Mouse (Mus musculus) right cerebral cortex, postnatal 36 days (tissue): ENCODE results near the gene Gsdme.

Experiments
- DNase-seq, 2 experiments: peaks; one replicate each; pipeline ENCODE4 v3.0.0; 2022; ENCODE audit warnings: low spot score in 2 of 2, mixed read lengths in 1 of 2

Gene Gsdme

GRCm38 (mm10) chr6:50189376-50189775 is 74.3 kb downstream of the Gsdme start:
- no peak for DNase-seq

DNA sequence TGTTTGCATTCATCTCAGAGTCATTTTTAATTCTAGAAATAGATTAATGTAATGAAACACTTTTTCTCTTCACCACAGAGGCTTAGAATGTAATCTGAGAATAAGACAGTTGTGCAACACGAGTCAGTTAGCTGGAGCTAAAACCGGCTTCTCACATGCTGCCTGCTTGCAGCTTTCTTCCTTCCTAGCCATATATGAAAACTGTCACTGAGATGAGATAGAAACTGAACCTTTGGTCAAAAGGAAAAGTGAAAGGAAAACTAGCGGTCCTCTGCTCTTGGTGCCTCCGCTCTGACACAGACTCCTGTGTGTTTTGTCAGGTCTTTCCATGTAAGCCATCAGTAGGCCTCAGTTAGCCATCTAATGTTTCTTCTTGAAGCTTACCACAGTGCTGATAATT is 75.7 kb downstream of the Gsdme start:
- DNase-seq = no peak

DNA sequence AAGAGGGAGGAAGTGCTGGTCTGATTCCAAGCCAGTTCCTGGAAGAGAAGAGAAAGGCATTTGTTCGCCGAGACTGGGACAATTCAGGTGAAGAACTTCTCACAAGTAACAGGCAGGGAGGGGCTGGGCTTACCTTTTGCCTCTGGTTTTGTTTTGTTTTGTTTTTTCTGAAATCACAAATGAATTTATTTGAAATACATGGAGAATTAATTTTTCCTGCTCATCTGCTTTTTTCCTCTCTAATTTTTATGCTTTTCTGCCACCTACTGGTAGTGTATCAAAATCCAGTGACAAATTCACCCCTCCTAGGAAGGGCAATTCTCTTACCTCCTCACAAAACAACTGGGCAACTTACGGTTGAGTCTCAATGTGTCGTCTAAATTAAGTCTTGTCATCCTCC is 83.5 kb downstream of the Gsdme start:
- no peak for DNase-seq

GRCm38 (mm10) chr6:50175736-50176135 is 87.9 kb downstream of the Gsdme start:
- no peak for DNase-seq

GRCm38 (mm10) chr6:50169771-50170170 is 93.9 kb downstream of the Gsdme start:
- no peak for DNase-seq

- DNase-seq = no peak
These were observed 94.8 kb downstream of the Gsdme start for GRCm38 (mm10) chr6:50168821-50169220.

DNA sequence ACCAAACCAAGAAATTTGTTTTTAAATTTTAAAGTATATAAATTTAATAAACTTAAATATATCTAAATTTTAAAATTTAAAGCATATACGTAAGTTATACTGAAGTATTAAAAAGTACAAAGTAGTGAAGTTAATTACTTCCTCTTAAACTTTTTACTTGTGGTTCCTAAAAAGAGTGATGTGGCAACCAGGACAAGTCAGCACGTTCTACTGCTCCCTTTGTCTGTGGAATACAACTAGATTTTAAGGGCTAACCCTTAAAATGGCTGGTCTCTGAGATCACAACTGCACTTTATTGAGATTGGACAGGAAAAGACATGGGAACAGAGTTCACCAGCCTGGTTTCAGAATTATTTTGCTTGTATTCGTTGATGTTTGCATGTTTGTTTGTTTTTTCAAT is 100.6 kb downstream of the Gsdme start:
- no peak for DNase-seq

DNA sequence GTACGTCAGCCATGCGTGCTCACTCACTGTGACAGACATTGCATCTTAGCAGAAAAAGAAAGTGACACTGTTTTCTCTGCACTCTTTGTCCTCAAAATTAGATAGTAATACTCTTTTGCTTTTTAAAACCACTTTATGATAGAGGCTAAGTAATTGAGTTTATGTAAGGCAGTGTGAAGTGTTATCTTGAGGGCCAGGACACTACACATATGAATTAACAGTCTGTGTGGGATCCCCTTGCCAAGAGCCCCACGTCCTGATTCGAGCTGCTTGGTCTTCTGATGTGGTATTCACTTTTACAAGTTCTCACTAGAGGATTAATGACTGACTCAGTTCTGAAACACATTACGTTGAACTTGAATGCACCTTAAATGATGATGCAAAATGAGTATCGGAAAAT is 103.8 kb downstream of the Gsdme start:
- DNase-seq = no peak

- DNase-seq = no peak
These were observed 114.3 kb downstream of the Gsdme start for GRCm38 (mm10) chr6:50149378-50149777.

- no peak for DNase-seq
These were observed 117.5 kb downstream of the Gsdme start for GRCm38 (mm10) chr6:50146158-50146557.

DNA sequence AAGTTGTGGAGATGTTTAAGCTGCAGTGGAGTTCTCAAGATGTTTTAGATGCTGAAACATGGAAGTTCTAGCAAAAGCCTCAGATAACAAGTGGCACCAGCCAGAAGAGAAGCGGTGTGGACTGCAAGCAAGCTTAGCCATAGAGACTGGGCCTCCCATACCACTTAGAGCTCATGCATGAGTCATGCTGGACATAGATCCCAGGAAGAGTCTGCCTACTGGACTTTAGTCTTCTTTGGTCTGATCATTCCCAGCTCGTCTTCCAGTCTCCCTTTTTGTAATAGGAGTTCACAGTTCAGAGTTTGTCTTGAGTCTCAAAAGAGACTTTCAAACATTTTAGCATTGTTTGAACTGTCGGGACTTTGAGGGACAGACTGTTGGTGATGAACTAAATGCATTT is 124.1 kb downstream of the Gsdme start:
- DNase-seq = no peak
